Mouse (Mus musculus): ENCODE measurements at regions not wholly inside any gene's neighbourhood (a gene's known extent, or its start where the extent isn't known, plus 50 kb on each side); places are given as distances from the start of the nearest gene placed in this dataset.
A peak's percentile ranks its signal among the peaks of the same experiment; 100 is the strongest.
"Not testable (repeated sequence)": the region's sequence is repeated elsewhere in the genome, so short reads cannot be mapped to it uniquely, and the experiment has no call there.

DNA sequence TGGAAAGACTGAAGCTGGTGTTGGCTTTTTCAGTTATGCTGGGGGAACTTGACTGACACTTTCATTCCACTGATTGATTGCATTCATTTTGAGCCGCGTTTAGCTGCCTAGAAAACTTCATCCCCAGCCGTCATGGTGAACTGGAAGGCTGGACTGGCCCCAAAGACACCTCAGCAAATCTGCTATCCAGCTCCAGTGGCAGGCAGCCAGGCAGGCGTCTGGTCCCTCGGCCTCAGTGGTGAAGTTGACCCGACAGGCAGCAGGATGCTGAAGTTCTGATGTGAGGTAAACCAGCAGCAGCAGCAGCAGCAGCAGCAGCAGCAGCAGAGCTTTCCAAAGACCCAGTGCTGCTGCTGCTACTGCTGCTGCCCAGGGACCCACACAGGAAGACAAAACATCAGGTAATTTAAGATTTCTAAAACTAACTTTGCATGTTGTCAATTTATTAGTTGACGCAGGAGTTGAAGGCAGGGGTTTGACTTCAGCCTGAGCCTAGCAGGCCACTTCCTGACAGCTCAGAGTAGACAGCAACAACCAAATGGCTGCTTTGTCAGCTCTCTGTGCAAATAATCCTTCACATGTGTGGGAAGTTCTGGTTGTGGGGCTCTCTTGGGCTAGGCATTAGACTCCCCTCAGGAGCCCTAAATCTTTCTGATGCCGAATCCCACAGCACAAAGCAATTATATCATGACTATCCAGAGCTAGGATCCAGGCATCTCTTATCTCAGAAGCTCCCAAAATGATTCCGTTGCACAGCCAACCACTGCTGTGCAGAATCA, 200.4 kb upstream of the Nhs start:
- DNase-seq (ENCODE audit: low read depth) = no peak

- peak; percentile 66 for DNase-seq (ENCODE audit: low read depth)
Measured at GRCm38 (mm10) chrX:162348341-162348740, 188.8 kb upstream of the Nhs start.

GRCm38 (mm10) chrX:162347886-162348285, 188.4 kb upstream of the Nhs start:
- DNase-seq (ENCODE audit: low read depth) = no peak

DNA sequence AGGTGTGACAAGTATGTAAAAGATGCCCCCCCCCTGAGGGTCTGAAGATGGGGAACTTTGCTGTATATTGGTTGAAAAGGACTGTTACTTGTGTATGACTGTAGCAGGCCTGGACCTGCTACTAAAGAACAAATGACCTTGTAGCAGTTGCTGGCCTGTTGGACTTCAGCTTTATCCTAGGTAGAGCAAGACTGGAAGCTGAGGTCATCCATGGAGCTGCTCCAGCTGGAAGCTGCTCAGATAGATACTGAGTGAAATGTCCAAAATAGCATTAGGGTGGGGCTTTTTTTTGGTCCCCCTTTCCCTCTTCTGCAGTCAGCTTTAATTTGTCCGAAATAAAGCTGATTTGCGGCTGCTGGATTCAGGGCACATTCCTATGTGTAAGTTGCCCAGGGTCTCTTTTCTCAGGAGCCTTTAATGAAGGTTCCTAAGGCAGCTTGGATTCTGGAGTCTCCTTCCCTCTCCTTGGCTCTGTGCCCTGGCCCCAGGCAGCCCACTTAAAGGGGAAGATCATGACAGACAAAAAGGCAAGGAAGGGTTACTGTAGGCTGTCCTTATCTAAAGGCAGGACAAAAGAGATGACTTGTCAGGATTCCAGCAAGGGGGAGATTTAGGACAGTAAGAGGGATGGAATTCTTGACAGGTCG, 186.1 kb upstream of the Nhs start:
- DNase-seq (ENCODE audit: low read depth) = no peak

DNA sequence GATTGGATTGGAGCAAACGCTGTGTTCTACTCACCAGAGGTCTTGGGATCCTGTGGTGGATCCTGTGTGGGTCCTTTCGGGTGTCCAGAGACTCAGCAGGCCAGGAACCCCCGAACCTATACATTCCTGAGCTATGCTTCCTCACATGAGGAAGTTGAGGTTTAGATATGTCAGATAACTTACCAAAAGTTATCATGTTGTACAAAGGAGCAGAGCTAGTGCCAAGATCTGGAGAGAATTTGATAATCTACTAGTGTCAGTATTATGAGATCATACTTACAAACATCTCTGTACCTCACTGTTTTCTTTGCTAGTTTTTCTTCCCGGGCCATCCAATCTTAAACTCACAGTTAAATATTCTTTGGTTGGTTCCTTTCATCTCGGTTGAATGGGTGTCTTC, 172.6 kb upstream of the Nhs start:
- DNase-seq (ENCODE audit: low read depth) = no peak

GRCm38 (mm10) chrX:162307646-162308045, 148.1 kb upstream of the Nhs start:
- DNase-seq (ENCODE audit: low read depth) = no peak

GRCm38 (mm10) chrX:162304145-162304544, 144.6 kb upstream of the Nhs start:
- no peak for DNase-seq (ENCODE audit: low read depth)

GRCm38 (mm10) chrX:162302788-162303187, 143.3 kb upstream of the Nhs start:
- DNase-seq (ENCODE audit: low read depth) = no peak

DNA sequence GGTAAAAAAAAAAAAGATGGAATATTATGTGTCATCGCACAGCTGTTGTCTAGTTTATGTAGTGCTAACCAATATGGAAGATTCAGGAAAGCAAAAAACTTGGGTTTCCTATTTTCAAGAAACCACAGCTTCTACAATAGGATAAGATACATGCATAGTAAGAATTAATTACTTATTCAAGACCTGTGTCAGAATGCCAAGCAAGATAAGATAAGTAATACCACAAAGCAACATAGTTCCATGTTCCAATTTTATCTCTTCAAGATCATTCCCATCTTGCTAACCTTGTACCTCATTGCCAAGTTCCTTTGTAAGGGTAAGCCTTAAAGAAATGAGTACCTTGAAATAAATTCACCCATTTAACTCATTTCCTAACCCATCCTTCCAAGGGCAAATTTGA, 131.7 kb upstream of the Nhs start:
- no peak for DNase-seq (ENCODE audit: low read depth)

GRCm38 (mm10) chrX:162286155-162286554, 126.6 kb upstream of the Nhs start:
- DNase-seq (ENCODE audit: low read depth) = not testable (repeated sequence)

DNA sequence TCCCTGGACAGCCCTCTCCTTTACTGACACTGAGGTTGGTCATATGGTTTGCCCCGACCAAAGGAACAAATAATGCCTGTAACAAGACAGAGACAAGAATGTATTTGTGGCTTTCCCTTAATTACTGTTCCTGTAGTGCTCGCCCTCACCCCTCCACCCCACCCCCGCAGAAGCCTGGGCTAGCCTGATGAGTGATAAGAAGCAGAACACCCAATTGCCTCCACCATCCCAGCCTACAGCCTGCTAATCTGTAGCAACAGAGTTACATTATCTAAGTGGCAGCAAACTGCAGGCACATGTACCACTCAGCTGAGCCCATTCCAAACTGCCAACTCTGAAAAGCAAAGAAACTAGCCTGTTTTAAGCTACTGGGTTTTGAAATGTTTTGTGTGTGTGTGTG, 124.7 kb upstream of the Nhs start:
- DNase-seq (ENCODE audit: low read depth) = no peak

- DNase-seq (ENCODE audit: low read depth) = no peak
Measured at GRCm38 (mm10) chrX:162282690-162283089, 123.2 kb upstream of the Nhs start.

- DNase-seq (ENCODE audit: low read depth) = peak; percentile 35
Measured at GRCm38 (mm10) chrX:162278834-162279708, 119.5 kb upstream of the Nhs start.

GRCm38 (mm10) chrX:162274581-162274980, 115.1 kb upstream of the Nhs start:
- no peak for DNase-seq (ENCODE audit: low read depth)

DNA sequence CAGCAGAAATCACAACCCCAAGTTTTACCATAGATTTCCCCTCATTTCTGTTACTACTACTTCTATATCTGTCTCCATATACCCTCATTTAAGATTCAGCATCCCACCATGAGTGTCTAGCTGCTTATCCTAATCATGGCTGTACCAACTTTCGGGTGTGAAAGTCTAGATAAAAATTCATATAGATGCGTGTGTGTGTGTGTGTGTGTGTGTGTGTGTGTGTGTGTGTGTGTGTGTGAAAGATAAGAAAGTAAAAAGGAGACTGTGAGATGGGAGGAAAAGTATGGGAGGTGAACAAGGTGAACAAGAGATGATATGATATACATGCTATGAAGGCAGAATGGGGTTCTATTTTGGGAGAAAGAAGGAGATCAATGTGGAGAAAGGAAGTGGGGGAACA, 111.7 kb upstream of the Nhs start:
- no peak for DNase-seq (ENCODE audit: low read depth)

DNA sequence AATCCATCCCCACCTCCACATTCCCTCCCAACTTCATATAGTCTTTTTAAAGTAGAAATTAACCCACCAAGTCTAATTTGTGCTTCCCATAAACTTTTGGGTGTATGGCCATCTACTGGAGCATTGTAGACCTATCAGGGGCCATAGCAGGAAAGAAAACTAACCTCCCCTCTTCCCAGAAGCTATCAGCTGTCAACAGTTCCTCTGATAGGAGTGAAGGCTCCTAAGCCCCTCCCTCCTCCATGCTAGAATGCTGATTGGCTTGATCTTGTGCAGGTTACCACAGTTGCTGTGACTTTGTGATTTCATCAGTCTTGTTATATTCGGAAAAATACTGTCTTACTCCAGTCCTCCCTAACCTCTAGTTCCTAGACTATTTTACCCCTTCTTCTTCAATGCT, 109.4 kb upstream of the Nhs start:
- no peak for DNase-seq (ENCODE audit: low read depth)

DNA sequence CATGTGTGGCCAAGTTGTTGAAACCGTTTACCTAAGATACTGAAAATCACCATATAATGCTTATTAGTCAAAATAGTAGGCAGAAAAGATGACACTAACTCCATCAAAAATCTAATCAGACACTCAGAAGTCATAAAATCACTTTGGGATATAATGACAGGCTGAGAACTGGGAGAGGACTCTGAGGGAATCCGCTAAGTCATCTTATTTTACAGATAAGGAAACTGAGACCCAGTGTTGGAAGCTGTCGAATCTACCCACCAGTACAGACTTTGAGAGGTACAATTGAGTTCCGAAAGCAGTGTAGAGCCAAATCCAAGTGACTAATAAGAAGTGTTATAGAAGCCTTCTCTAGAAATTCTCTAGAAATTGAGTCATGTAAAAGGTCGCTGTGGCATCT, 108.6 kb upstream of the Nhs start:
- no peak for DNase-seq (ENCODE audit: low read depth)

DNA sequence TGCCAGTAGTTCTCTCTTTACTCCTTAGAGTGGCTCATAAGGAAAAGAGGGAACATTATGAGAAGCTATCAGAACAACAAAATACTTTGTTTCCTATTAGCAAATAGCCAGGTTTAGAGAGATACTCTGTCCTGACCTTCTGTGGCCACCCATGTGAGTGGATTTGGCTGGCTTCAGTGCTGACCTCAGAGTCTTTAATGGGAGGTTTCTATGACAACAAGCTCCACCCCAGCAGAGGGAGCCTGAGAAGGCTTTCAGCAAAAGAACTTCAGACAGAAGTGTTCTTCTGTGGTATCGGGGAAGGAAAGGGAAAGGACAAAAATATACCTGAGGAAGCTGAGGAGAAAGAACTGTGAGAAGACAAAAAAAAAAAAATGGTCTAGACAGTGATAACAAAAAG, 108.1 kb upstream of the Nhs start:
- DNase-seq (ENCODE audit: low read depth) = peak; percentile 54

DNA sequence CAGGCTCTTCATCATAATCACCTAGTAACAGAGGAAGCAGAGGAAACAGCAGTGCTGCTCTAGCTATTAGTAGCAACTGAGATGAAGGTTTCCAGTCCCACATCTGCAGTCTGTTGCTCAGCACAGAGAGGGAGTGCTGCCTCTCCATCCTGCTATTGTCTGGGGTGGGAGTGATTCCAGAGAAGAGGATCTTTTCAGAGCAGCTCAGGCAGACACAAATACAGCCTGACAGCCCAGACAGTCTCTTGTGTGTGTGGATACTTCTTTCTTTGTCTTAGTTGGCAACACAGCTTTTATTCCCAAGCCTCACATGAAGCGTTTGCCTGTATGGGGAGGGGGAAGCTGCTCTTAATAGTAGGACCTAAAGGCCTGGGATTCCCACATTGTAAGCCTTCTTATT, 107.2 kb upstream of the Nhs start:
- no peak for DNase-seq (ENCODE audit: low read depth)

- DNase-seq (ENCODE audit: low read depth) = no peak
Measured at GRCm38 (mm10) chrX:162257398-162257797, 97.9 kb upstream of the Nhs start.

GRCm38 (mm10) chrX:162255873-162256272, 96.3 kb upstream of the Nhs start:
- no peak for DNase-seq (ENCODE audit: low read depth)

DNA sequence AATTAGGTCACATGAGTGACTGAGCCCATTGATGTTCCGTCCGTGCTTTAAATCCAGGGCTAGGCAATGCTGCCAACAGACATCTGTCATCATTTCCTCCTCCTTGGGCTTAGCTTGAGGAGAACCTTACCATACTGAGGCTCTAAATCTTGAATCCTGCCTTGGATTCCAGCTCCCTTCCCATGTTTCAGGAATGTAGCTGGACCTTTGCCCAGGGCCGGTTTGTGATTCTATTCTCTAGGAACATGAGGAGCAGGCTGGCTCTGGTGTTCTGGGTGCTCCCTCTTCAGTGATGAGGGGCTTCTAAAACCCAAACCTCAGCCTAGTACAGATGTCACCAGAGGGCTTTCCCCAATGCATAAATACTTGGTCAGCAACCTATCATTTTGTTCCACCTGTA, 81.8 kb upstream of the Nhs start:
- no peak for DNase-seq (ENCODE audit: low read depth)

DNA sequence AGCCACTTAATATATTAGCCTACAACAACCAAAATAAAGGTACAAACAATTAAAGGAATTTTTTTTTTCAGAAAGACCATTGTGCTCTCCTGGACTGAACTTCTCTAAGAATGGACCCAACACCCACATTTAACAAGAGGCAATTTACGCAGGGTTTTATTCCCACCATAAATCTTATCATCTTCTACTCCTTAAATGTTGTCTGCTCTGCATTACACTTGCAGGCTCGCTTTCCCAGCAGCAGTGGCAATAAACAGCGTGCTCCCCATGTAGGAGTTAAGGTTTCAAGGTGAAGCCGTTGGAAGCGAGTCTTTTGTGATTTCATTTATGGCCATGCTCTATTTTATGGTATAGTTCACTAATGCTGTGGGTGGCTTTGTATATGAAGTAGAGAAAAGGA, 76.0 kb upstream of the Nhs start:
- DNase-seq (ENCODE audit: low read depth) = no peak

All from fibroblast of lung, adult 2 months (primary cell).